Mouse (Mus musculus) intestine, postnatal 0 days (tissue): ENCODE results near the gene Prl8a1. TPM values are rescaled to one million over a fixed set of nuclear protein-coding genes. Genes with fewer than 3 reads are reported as not detected.

ENCODE experiments used
- ATAC-seq: fragments of 200-750 bp; cut with Nextera tagmentation; 2 replicates; pipeline ENCODE4 v1.8.0; 2017; ENCODE audit warnings: mild to moderate bottlenecking, moderate TSS enrichment, moderate library complexity
- H3K27ac ChIP-seq: fragments of 300-500 bp; sonication (generic); 2 replicates; pipeline ENCODE4 v1.5.1; 2014; ENCODE audit warnings: mild to moderate bottlenecking, low read depth, low read length, moderate library complexity
- H3K27me3 ChIP-seq: fragments of 300-500 bp; sonication (generic); replicated peaks from 2 replicates; pipeline ENCODE4 v1.6.1; 2014; ENCODE audit warnings: low read length, mixed read lengths; ENCODE audit not compliant: control insufficient read depth, insufficient read depth
- H3K36me3 ChIP-seq: fragments of 300-500 bp; sonication (generic); 2 replicates; pipeline ENCODE4 v1.6.1; 2014; ENCODE audit warnings: mild to moderate bottlenecking, moderate library complexity; ENCODE audit not compliant: control insufficient read depth, insufficient read depth
- H3K4me1 ChIP-seq: fragments of 300-500 bp; sonication (generic); replicated peaks from 2 replicates; pipeline ENCODE4 v1.6.1; 2014; ENCODE audit warnings: antibody characterized with exemption, low read length, mixed read lengths; ENCODE audit not compliant: control insufficient read depth, insufficient read depth
- H3K4me2 ChIP-seq: fragments of 300-500 bp; sonication (generic); replicated peaks from 2 replicates; pipeline ENCODE4 v1.6.1; 2014; ENCODE audit warnings: low read depth, mild to moderate bottlenecking, moderate library complexity
- H3K4me3 ChIP-seq: fragments of 300-500 bp; sonication (generic); 2 replicates; pipeline ENCODE4 v1.5.1; 2014; ENCODE audit warnings: low read depth, low read length
- H3K9ac ChIP-seq: fragments of 300-500 bp; sonication (generic); 2 replicates; pipeline ENCODE4 v1.6.1; 2014; ENCODE audit warnings: mild to moderate bottlenecking, low read depth, low read length
- H3K9me3 ChIP-seq: fragments of 300-500 bp; sonication (generic); 2 replicates; pipeline ENCODE4 v1.6.1; 2016; ENCODE audit warnings: mixed run types; ENCODE audit not compliant: control insufficient read depth
- CTCF ChIP-seq: sonication (generic); IDR thresholded peaks from 2 replicates; pipeline ENCODE4 v1.5.1; 2016; ENCODE audit warnings: low read depth, mild to moderate bottlenecking, control low read depth, antibody characterized with exemption, moderate library complexity
- WGBS: fragments of 180-500 bp; shearing (Covaris S2); extraction: QIAGEN DNeasy Blood & Tissue Kit; methylation state at CpG from one replicate; pipeline ENCODE4 v1.1.7; 2014; 5-methylcytosine and 5-hydroxymethylcytosine counted together
- polyA plus RNA-seq: library from polyadenylated mRNA; unstranded; fragments of >200 nt; fragmentation: Nextera tagmentation; extraction: Ambion mirVana; gene quantifications from 2 replicates; pipeline ENCODE4 v1.2.1, GENCODE M21; 2015

Prl8a1 gene
- polyA plus RNA-seq = not detected in 2 replicates

GRCm38 (mm10) chr13:27582071-27582470, at the start of gene Prl8a1:
Prl8a1 (minus strand) TSS chr13:27582171.
- Histone ChIP-seq H3K36me3 (no peaks in the 10 kb centered on the region), H3K9me3 (no peaks in the 10 kb centered on the region), H3K4me2 (no peak within 1 kb of the TSS), H3K27me3 (no peaks in the 10 kb centered on the region), H3K4me1 (no peaks in the 10 kb centered on the region), H3K9ac (no peak within 1 kb of the TSS), H3K4me3 (no peak within 1 kb of the TSS), H3K27ac (no peak within 1 kb of the TSS)
- WGBS = 74% methylated on average over 2 of the region's 2 CpGs
- ATAC-seq = no peak
- TF ChIP-seq CTCF = no peak

DNA sequence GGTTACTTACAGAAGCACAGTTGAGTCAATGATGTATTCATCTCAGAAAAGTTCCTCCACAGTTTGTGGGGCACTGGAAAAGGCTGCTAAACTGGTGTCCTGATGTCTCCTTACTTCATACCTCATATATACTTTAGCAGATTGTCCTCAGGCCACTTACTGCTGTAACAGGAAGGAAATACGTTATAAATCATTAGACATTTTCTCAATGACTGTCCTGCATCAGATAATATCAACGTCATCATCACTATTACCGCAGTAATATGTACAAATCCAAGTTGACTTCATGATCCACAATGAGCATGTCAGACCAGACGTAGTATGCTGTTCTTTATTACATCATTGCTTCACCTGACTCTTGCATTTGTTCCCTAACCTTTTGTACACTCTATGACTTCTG, 28.5 kb upstream of the Prl8a1 start, which contains the start of gene Prl7b1:
Gene Prl7b1, minus strand, starts transcription at position 101 of the 400 bp plus-strand sequence.
- H3K27me3 ChIP-seq = no peaks in the 10 kb centered on the region
- H3K9ac ChIP-seq = no peak within 1 kb of the TSS
- WGBS = 65% methylated on average over 4 of the region's 4 CpGs
- H3K4me3 ChIP-seq = no peak within 1 kb of the TSS
- H3K27ac ChIP-seq = no peak within 1 kb of the TSS
- no peak for ATAC-seq
- H3K9me3 ChIP-seq = no peaks in the 10 kb centered on the region
- H3K36me3 ChIP-seq = no peaks in the 10 kb centered on the region
- no peak for TF ChIP-seq CTCF
- no peaks in the 10 kb centered on the region for H3K4me1 ChIP-seq
- no peak within 1 kb of the TSS for H3K4me2 ChIP-seq

DNA sequence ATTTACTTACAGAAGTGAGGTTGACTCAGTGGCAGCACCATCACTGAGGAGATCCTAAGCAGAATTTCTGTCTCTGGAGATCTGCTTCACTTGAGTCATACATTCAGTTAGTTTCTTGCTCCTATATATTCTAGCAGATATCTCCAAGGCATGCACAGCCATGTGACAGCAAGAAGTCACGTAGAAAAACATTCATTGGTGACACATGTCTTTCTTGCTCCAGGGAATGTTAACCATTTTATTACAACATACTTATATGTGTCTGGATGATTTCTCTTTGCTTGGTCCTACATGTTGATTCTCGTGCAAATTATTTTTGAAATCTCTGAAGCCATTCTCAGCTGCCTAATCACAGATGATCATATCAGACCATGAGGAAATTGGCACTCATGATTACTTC, 17.5 kb downstream of the Prl8a1 start, which contains the start of gene Prl8a9:
Gene Prl8a9, minus strand, starts transcription at position 101 of the 400 bp plus-strand sequence.
- Histone ChIP-seq H3K27me3 (no peaks in the 10 kb centered on the region), H3K27ac (no peak within 1 kb of the TSS), H3K4me2 (no peak within 1 kb of the TSS), H3K9me3 (no peaks in the 10 kb centered on the region), H3K36me3 (no peaks in the 10 kb centered on the region), H3K4me1 (no peaks in the 10 kb centered on the region), H3K9ac (no peak within 1 kb of the TSS), H3K4me3 (no peak within 1 kb of the TSS)
- TF ChIP-seq CTCF = no peak
- ATAC-seq = no peak
- 77% methylated on average over 2 of the region's 2 CpGs for WGBS

- no peak for ATAC-seq
- Histone ChIP-seq H3K4me3 (no peak overlapping the region), H3K36me3 (no peaks in the 10 kb centered on the region), H3K9me3 (no peaks in the 10 kb centered on the region), H3K9ac (no peak overlapping the region), H3K27ac (no peak overlapping the region), H3K4me1 (no peaks in the 10 kb centered on the region), H3K4me2 (no peak overlapping the region), H3K27me3 (no peaks in the 10 kb centered on the region)
- TF ChIP-seq CTCF = no peak
Measured at GRCm38 (mm10) chr13:27553336-27553735, 28.6 kb downstream of the Prl8a1 start.

Other genes with a start within 250 kb of the Prl8a1 start
- gene Prl8a2, start 236.5 kb downstream of the Prl8a1 start, polyA plus RNA-seq = not detected in 2 replicates
- gene Prl2b1, start 191.3 kb downstream of the Prl8a1 start, polyA plus RNA-seq = not detected in 2 replicates
- gene Prl8a6, start 143.5 kb downstream of the Prl8a1 start, polyA plus RNA-seq = not detected in 2 replicates
- not detected in 2 replicates for gene Prl8a8, start 69.0 kb downstream of the Prl8a1 start, polyA plus RNA-seq
- not detected in 2 replicates for gene Prl8a9, start 17.6 kb downstream of the Prl8a1 start, polyA plus RNA-seq
- not detected in 2 replicates for gene Prl7b1, start 28.4 kb upstream of the Prl8a1 start, polyA plus RNA-seq
- not detected in 2 replicates for gene Prl7a1, start 60.3 kb upstream of the Prl8a1 start, polyA plus RNA-seq
- gene Prl7a2, start 85.9 kb upstream of the Prl8a1 start, polyA plus RNA-seq = not detected in 2 replicates
- not detected in 2 replicates for gene Prl7d1, start 134.6 kb upstream of the Prl8a1 start, polyA plus RNA-seq
- gene Prl7c1, start 198.6 kb upstream of the Prl8a1 start, polyA plus RNA-seq = not detected in 2 replicates
- not detected in 2 replicates for gene Prl2a1, start 219.5 kb upstream of the Prl8a1 start, polyA plus RNA-seq